Mouse (Mus musculus) urinary bladder, adult 18-20 months (tissue): Measurements from ENCODE around the gene Olfr772.
"Not testable (repeated sequence)": the region's sequence is repeated elsewhere in the genome, so short reads cannot be mapped to it uniquely, and the experiment has no call there.

ENCODE experiments used
- DNase-seq, 2 experiments: peaks; one replicate each; pipeline ENCODE4 v3.0.0; 2022; ENCODE audit warnings: low spot score in 2 of 2, mixed read lengths in 2 of 2

Gene Olfr772

GRCm38 (mm10) chr10:129177821-129178220 lies at the start of gene Olfr772:
Gene Olfr772 (minus strand): TSS chr10:129177921.
- not testable (repeated sequence) for DNase-seq

- not testable (repeated sequence) for DNase-seq
Observed at GRCm38 (mm10) chr10:129187319-129187718, 9.6 kb upstream of the Olfr772 start, which contains the start of gene Olfr773. Gene Olfr773 (minus strand): TSS chr10:129187419.

GRCm38 (mm10) chr10:129164651-129165050 lies 13.1 kb downstream of the Olfr772 start, which contains the start of gene Olfr771:
Gene Olfr771 (minus strand): TSS chr10:129164751.
- DNase-seq: no peak

DNA sequence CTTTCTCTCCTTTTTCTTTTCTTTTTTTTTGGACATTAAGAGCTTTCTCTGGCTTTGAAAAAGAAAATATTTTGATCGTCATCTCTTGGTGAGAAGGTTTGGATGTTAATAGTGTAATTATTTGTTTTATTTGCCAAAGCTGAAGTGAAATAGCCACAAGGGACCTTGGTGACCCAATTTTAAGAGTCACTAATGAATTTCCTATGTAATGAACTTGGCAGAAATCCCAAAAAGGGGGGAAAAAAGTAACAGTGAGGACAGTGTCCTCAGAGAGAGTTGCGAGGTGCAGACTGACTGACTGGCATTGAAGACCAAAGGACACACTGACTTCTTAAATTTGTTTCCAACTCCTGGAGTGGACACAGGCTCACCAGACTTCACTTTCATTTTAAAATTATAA lies 38.8 kb downstream of the Olfr772 start, which contains the start of gene Olfr770:
Gene Olfr770 (minus strand): TSS at position 101 of the 400 bp plus-strand sequence.
- no peak for DNase-seq
